Mouse (Mus musculus): Measurements from ENCODE around the gene Brca1. TPM values are rescaled to one million over a fixed set of nuclear protein-coding genes. Genes with fewer than 3 reads are reported as not detected.
A peak's percentile ranks its signal among the peaks of the same experiment; 100 is the strongest.
"Not testable (repeated sequence)": the region's sequence is repeated elsewhere in the genome, so short reads cannot be mapped to it uniquely, and the experiment has no call there.

Brca1 gene
- 9.4 TPM for polyA plus RNA-seq (2021)

DNA sequence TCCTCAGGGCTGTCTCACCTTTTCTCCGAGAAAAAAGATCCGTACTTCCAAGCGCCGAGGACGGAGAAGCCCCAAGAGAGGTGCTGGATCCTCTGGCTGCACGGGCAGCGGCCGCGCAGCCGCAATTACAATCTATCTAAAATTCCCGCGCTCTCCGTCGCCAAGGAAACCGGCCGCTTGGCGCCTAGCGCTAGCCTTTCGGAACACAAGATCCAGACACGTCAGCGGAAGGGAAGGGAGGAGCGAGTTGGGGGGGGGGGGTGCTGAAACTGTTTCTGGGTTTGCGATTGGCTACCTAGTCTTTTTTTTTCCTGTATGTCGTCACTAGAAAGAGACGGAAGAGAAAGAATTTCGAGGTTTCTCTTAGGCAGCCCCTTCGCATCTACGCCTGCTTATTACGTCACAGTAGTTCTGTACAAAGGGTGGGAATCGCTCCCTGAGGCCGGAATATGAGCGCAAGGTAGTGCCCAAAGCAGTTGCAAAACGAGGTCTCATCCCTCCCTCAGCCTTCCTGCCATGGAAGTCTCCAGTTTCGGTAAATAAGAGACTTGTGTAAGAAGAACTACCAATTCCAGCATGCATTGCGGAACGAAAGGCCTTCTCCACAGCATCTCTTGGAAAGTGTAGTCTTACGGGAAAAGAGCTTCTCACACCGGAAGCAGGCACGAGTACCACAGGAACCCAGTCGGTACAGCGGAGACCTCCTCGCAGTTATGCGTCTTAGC, at the start of gene Brca1, which contains the start of gene Nbr1:
Gene Brca1, minus strand, starts transcription at position 205 of the 725 bp plus-strand sequence.
Gene Nbr1, plus strand, starts transcription at position 399 of the 725 bp plus-strand sequence.
- peak; percentile 96 for DNase-seq (ENCODE audit: low read depth, low spot score)
- ChIA-PET POLR2A (interaction anchor here (0.9 kb wide), 1 partner anchor 10 kb away, joined by 4 read pairs; no protein-coding TSS in a partner anchor), CTCF (interaction anchor here (2.0 kb wide), 1 partner anchor 10 kb away, joined by 8 read pairs; no protein-coding TSS in a partner anchor)
- no peak for TF ChIP-seq CTCF (IDR thresholded peaks at IDR 0.05)
- peak; percentile 37 for ATAC-seq
- no peaks in the 10 kb centered on the region for H3K27me3 ChIP-seq
- in situ Hi-C loops (cut with MboI; ENCODE audit: low pct_unique_long_range_greater_than_20kb), result no loop called here

DNA sequence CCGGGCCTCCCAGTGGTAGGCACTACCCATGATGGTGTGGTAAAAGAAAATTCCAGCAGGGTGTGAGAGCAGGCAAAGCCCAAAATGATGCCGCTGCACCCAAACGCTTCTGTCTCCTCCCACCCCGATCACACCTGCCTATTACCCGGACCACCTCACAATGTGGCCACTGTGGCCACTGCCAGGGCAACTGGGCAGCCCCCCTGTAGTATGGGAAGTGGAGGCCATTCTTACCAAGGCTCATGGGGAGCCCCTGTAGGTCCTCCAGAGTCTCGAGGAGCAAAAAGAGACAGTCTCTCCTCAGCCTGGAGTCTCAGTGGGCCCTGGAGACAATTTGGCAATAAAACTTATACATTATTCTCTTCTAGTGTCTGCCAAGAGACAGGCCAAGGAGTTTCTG, 47.4 kb upstream of the Brca1 start, which contains the start of gene Gm11634:
Gene Gm11634, minus strand, starts transcription at position 101 of the 400 bp plus-strand sequence.
- DNase-seq (ENCODE audit: low read depth, low spot score) (no peak), ATAC-seq (no peak)
- no peak for TF ChIP-seq CTCF (IDR thresholded peaks at IDR 0.05)
- CTCF ChIA-PET, result no interaction called here
- POLR2A ChIA-PET, result no interaction called here
- in situ Hi-C loops (cut with MboI; ENCODE audit: low pct_unique_long_range_greater_than_20kb), result no loop called here
- H3K27me3 ChIP-seq, result peaks cover 17% of the 10 kb centered on the region

DNA sequence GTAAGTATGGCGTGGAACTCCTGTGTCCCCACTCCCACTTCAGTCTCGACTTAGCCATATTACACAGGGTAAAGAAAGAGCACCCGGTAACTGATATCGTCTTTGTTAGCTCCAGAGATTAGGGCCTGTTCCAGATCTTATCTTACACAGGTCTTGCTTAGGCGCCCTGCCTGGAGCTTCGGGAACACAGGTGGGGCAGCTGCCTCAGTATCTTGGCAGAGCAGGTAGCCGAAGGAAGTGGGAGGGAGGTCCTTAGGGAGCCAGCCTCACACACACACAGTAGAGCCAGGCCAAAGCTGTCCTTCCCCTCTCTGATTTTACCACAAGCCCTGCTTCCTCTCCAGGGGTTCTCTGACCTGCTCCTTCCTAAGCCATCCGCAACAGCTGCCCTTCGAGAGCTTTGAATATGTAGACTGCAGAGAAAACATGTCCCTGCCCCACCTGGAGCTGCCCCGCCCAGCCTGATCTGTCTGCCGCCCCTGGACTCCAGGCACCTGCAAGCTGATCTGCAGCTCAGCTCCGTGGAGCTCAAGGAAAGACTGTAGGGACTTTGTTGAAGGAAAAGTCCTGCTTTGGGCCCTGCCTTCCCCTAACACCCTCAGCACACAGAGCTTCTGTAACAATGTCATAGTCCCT, 38.4 kb upstream of the Brca1 start:
- in situ Hi-C loops (cut with MboI; ENCODE audit: low pct_unique_long_range_greater_than_20kb), result no loop called here
- DNase-seq (ENCODE audit: low read depth, low spot score) (no peak), ATAC-seq (no peak)
- CTCF ChIA-PET, result no interaction called here
- H3K27me3 ChIP-seq, result no peaks in the 10 kb centered on the region
- POLR2A ChIA-PET, result no interaction called here
- TF ChIP-seq CTCF (IDR thresholded peaks at IDR 0.05), result no peak

DNA sequence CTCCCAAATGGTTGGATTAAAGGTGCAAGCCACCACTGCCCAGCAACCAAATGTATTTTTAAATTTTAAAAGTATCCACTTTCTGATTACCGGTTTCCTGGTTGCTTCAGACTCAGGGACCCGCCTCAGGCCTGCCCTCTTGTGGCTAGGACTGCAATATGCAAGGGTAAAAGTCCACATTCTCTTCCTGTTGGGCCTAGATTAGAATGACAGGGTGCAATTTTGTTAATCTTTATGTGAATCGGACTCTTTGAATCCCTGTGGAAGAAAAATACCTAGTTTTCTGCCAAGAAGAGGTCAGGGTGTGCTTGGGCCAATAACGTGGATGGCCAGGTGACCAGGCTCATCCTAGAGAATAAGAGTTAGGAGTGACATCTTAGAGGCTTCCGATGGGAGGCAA, 37.7 kb upstream of the Brca1 start:
- H3K27me3 ChIP-seq, result no peaks in the 10 kb centered on the region
- DNase-seq (ENCODE audit: low read depth, low spot score), result no peak
- ATAC-seq, result no peak
- ChIA-PET CTCF (interaction anchor here (0.8 kb wide), 1 partner anchor 11 kb away, joined by 3 read pairs; no protein-coding TSS in a partner anchor), POLR2A (no interaction called here)
- in situ Hi-C loops (cut with MboI; ENCODE audit: low pct_unique_long_range_greater_than_20kb), result no loop called here
- peak; percentile 88 for TF ChIP-seq CTCF (IDR thresholded peaks at IDR 0.05)

DNA sequence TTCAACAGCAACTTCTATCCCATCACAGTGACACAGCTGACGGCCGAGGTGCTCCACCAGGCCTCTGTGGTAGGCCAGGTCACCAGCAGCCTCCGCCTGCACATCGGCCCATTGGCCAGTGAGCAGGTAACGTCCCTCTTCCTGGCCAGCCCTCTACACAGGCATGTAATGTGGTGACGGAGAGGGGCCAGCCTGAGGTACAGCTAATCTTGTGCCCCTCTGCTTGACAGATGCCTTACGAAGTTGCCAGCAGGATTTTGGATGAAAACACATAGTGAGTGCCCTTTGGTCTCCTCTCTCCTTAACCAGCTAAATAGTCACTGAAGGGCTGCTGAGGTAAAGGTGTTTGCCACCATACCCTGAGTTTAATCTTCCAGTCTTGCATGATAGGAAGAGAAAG, 37.1 kb upstream of the Brca1 start:
- in situ Hi-C loops (cut with MboI; ENCODE audit: low pct_unique_long_range_greater_than_20kb), result no loop called here
- ChIA-PET CTCF (interaction anchor here (0.8 kb wide), 1 partner anchor 12 kb away, joined by 3 read pairs; no protein-coding TSS in a partner anchor), POLR2A (no interaction called here)
- ATAC-seq (no peak), DNase-seq (ENCODE audit: low read depth, low spot score) (no peak)
- no peaks in the 10 kb centered on the region for H3K27me3 ChIP-seq
- TF ChIP-seq CTCF (IDR thresholded peaks at IDR 0.05), result no peak

DNA sequence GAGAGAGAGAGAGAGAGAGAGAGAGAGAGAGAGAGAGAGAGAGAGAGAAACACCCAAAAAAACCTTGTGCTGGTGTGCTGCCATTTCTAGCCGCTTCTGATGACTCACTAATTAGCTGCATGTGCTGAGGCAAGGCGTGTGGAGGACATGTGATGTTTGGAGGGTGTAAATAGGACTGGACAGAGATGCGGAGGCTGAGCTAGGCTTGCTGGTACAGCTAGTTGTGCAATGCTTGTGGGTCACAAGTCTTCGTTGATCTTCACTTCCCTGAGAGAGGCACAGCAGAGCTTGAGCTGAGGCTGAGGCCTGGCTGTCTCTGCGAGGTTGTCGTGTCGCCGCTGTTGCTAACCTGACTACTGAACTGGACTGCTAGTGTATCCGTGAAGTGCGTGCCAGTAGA, 35.9 kb upstream of the Brca1 start:
- ChIA-PET POLR2A (no interaction called here), CTCF (interaction anchor here (1.3 kb wide), 1 partner anchor 145 kb away, joined by 3 read pairs; the partner anchor contains the start of gene Dhx8)
- no peak for DNase-seq (ENCODE audit: low read depth, low spot score)
- TF ChIP-seq CTCF (IDR thresholded peaks at IDR 0.05), result no peak
- ATAC-seq, result no peak
- H3K27me3 ChIP-seq, result no peaks in the 10 kb centered on the region
- in situ Hi-C loops (cut with MboI; ENCODE audit: low pct_unique_long_range_greater_than_20kb), result no loop called here

DNA sequence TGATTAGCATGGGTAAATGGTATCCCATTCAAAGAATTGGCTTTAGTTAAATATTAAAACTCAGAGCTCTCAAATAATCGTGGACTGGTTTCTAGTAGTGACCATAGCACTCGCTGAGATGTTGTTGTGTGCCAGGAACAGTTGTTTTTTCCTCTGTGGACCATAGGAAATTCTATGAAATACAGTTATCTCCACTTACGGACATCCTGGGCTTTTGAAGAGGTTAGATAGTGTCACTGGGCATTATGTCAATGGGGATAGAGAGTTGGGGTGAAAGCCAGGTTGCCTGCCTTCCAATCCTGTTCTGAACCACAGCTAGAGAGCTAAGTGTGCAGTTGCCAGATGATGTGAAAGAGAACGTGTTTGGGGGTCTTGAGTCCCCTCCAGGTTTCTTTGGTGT, 34.0 kb upstream of the Brca1 start:
- in situ Hi-C loops (cut with MboI; ENCODE audit: low pct_unique_long_range_greater_than_20kb), result no loop called here
- no peak for ATAC-seq
- no peaks in the 10 kb centered on the region for H3K27me3 ChIP-seq
- POLR2A ChIA-PET, result interaction anchor here (0.7 kb wide), 1 partner anchor 8 kb away, joined by 3 read pairs; no protein-coding TSS in a partner anchor
- no peak for TF ChIP-seq CTCF (IDR thresholded peaks at IDR 0.05)
- DNase-seq (ENCODE audit: low read depth, low spot score), result no peak
- CTCF ChIA-PET, result interaction anchor here (0.8 to 1.6 kb wide), 3 partner anchors 11 to 19 kb away, joined by 3 to 5 read pairs (median 3); no protein-coding TSS in a partner anchor

DNA sequence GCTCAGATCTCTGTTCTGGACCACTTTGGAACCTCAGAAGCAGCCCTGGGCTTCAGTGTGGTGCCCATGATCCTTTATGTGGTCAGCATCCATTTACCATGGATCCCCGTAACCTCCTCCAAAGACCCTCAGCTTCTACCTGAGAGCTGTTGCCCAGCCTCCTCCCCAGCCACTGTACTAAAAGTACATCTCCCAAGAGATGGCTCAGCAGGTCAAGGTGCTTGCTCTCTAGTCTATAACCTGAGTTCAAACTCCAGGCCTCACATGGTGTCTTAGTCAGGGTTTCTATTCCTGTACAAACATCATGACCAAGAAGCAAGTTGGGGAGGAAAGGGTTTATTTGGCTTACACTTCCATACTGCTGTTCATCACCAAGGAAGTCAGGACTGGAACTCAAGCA, 33.3 kb upstream of the Brca1 start:
- DNase-seq (ENCODE audit: low read depth, low spot score); H3K27me3 ChIP-seq; in situ Hi-C loops (cut with MboI; ENCODE audit: low pct_unique_long_range_greater_than_20kb); ATAC-seq: not testable (repeated sequence)
- CTCF ChIA-PET, result interaction anchor here (1.0 to 1.2 kb wide), 2 partner anchors 17 to 18 kb away, joined by 3 read pairs; no protein-coding TSS in a partner anchor
- POLR2A ChIA-PET, result interaction anchor here (1.4 kb wide), 1 partner anchor 11 kb away, joined by 3 read pairs; no protein-coding TSS in a partner anchor

DNA sequence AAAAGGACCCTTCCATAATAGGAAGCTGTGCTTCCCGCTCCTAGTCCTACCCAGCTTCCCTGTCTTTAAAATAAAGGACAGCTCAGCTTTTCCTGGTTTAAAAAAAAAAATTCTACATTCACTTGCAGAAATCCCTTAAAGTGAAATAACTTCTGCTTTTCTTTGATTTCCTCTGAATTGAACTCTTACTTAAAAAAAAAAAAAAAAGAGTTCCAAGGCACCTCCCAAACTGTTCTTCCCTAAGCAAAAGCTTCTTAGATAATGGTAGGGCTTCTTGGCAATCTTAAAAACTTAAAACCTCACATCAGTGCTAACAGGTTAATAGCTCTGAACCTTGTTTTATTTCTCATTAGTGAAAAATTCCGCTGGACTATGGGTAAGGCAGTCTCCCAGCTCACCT, 31.4 kb upstream of the Brca1 start:
- CTCF ChIA-PET, result no interaction called here
- no peak for TF ChIP-seq CTCF (IDR thresholded peaks at IDR 0.05)
- ATAC-seq (no peak), DNase-seq (ENCODE audit: low read depth, low spot score) (no peak)
- in situ Hi-C loops (cut with MboI; ENCODE audit: low pct_unique_long_range_greater_than_20kb), result no loop called here
- POLR2A ChIA-PET, result no interaction called here
- no peaks in the 10 kb centered on the region for H3K27me3 ChIP-seq

DNA sequence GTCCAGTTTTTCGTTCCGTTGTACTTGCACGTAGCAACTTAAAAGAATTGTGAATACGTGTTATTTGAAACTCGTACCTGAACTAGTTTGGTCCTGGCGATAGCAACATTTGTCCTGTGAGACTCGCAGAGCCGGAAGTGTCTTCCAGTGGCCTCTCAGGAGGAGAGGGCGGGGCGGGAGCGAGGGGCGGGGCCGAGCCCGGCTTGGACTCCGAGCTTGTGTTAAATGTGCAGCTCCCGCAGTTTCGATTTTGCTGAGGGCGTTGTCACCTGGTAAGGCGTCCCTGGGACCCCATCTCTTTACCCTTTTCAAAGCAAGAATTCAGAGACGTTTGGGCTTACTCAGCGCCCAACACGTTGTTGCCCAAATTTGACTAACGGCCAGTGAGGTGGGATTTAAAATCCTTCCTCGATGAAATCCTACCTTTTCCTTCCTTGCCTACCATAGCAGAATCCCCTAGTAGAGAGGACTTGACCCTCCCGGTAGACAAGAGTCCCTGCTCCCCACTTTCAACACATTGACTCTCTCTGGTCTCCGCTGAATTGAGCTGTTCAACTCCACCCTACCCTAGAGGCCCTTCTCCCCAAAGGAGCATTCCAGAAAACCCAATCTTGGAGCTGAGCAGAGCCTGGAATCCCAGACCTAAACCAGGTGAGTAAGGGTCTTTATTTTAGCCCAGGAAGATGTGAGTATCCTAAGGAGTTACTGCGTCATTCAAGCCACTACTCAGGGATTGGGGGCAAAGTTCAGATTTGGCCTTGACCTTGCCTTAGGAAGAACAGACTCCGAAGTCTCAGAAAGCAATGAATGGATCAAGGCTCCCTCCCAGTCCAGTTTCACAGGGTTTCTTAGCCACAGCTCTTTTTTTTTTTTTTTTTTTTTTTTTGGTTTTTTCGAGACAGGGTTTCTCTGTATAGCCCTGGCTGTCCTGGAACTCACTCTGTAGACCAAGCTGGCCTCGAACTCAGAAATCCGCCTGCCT, 30.6 kb upstream of the Brca1 start, which contains the start of gene Tmem106a:
Gene Tmem106a, plus strand, starts transcription at position 189 of the 982 bp plus-strand sequence.
- ATAC-seq (peak; percentile 71), DNase-seq (ENCODE audit: low read depth, low spot score) (no peak)
- no peak for TF ChIP-seq CTCF (IDR thresholded peaks at IDR 0.05)
- in situ Hi-C loops (cut with MboI; ENCODE audit: low pct_unique_long_range_greater_than_20kb), result no loop called here
- POLR2A ChIA-PET, result interaction anchor here (1.3 kb wide), 1 partner anchor 14 kb away, joined by 3 read pairs; no protein-coding TSS in a partner anchor
- H3K27me3 ChIP-seq, result no peaks in the 10 kb centered on the region
- CTCF ChIA-PET, result no interaction called here
